Mouse (Mus musculus) T-helper 1 cell (primary cell): Measurements from ENCODE around the gene Naga.

Source experiments
- in situ Hi-C: fragments of 300-600 bp; cut with MboI, MseI; formaldehyde crosslinking; loops from one replicate; pipeline ENCODE4 v1.15.1; 2025; ENCODE audit warnings: high pct_unique_total_duplicates

Gene Naga

GRCm38 (mm10) chr15:82339150-82339549, 425 bp upstream of the Naga start:
- in situ Hi-C loops: no loop called here

DNA sequence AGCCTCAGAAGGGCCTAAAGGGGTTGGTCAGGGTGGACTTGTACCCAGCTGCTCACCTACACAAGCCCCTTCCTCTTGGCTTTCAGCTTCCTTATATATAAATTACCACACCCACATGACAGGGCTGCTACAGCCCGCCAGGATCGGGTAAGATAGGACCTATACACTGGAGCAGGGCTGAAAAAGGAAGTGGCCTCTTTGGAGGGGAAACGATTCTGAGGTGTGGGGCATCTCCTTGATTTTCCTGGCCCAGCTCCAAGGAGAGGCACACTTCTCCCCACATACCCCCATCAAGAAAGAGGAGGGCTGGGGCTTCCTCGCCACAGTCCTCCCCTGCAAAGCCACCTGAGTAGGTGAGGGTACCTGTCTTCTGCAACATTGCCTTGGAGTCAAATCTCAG, 850 bp downstream of the Naga start:
- in situ Hi-C loops: no loop called here

GRCm38 (mm10) chr15:82336629-82337028, 2.1 kb downstream of the Naga start:
- in situ Hi-C loops: no loop called here

GRCm38 (mm10) chr15:82335194-82335593, 3.5 kb downstream of the Naga start:
- in situ Hi-C loops: no loop called here

- in situ Hi-C loops: loop anchor here (10.0 kb wide), 1 partner anchor 681 kb away; no protein-coding TSS in a partner anchor
Measured at GRCm38 (mm10) chr15:82325382-82325781, 13.3 kb downstream of the Naga start.

- in situ Hi-C loops: loop anchor here (10.0 kb wide), 1 partner anchor 677 kb away; no protein-coding TSS in a partner anchor
Measured at GRCm38 (mm10) chr15:82322195-82322594, 16.5 kb downstream of the Naga start.

DNA sequence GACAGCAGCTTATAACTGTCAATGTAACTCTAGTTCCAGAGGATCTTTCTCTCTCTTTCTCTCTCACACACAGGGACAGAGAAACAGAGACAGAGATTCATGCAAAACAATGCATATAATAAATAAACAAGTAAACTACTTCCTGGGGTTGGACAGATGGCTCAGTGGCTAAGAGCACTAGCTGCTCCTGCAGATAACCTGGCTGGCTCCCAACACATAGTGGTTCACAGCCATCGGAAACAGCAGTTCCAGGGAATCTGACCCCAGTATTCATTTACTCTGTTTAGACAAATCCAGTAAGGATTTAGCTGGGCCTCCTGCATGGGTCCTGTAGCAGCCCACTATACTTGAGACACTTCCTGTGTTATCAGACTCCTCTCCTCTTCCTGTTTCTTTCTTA, 19.1 kb downstream of the Naga start:
- in situ Hi-C loops: loop anchor here (10.0 kb wide), 1 partner anchor 675 kb away; no protein-coding TSS in a partner anchor

- in situ Hi-C loops: no loop called here
Measured at GRCm38 (mm10) chr15:82317839-82318238, 20.9 kb downstream of the Naga start.

DNA sequence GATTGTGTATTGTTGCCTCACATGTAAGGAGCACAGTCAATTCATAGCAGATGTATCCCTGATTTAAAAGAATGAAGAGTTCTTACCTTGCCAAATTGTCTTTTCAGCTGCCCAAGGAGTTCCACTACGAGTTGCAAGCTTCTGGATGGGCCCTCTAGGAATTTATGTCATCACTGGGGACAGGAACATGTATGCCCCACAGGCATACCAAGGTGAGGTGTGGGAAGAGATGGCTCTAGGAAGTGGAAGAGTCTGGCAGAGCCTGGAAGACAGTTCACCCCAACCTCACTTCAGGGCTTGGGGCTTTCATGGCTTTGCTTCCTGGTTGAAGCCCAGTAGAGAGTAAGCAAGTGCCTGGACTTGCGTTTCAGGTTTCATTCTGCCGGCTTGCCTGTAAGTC, 30.3 kb downstream of the Naga start:
- in situ Hi-C loops: no loop called here

DNA sequence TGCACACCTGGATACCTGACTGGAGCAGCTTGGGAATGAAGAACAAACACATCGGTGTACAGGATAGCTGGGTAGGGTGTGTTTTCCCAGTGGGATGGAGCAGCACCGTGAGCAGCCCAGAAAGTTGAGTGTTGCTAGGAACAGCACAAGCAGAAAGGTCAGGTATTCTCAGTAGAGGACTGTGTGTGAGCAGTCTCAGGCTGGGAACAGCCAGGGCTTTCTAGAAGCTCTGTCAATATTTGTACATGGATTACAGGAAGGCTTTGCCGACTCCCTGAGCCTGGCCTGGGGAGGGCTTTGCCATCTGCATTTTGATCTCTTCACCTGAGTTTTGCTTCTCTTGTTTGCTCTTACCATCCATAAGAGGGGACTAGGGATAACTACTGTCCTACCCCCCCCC, 31.6 kb downstream of the Naga start:
- in situ Hi-C loops: no loop called here

GRCm38 (mm10) chr15:82298764-82299561, 39.8 kb downstream of the Naga start, which contains the start of gene Wbp2nl:
Wbp2nl (plus strand) TSS chr15:82298954.
- in situ Hi-C loops: no loop called here

GRCm38 (mm10) chr15:82294059-82294458, 44.7 kb downstream of the Naga start:
- in situ Hi-C loops: no loop called here

DNA sequence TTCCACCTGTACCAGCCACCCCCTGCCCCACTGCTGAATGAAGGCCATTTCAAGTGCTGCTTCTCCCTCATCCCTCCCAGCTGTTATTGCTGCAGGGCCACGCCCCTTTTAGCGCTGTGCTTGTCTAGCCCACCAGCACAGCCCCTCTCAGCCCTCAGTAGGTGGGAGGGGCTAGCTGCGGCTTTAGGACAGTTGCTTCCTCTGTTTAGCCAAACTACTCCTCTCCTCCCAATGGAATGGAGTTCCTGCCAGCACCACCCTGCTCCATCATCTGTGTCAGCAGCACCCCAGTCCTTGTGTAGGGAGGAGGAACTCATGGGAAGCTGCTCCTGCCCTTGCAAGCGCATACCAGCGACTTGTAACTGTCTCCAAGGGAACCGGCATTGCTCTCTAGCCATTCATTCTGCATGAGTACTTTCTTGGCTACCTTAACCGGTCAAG, 45.4 kb downstream of the Naga start:
- in situ Hi-C loops: no loop called here

GRCm38 (mm10) chr15:82292851-82293250, 45.9 kb downstream of the Naga start:
- in situ Hi-C loops: no loop called here

- in situ Hi-C loops: no loop called here
Measured at GRCm38 (mm10) chr15:82290252-82290651, 48.5 kb downstream of the Naga start.

DNA sequence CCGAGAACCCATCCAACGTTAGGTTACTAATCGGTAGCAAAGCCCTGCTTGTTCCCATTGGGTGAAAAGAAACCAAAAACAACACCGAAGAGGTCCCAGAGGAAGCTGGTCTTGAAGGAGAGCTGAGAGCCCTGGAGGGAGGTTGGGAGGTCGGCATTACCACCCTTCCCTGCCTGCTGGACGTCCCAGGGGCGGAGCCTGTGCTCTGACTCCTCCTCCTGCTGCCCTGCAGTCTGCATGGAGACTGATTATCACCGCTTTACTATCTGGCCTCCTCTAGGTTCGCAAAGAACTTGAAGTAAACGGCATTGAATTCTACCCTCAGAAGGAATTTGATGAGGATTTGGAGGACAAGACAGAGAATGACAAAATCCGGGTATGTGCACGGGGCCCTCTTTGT, 52.6 kb downstream of the Naga start:
- in situ Hi-C loops: no loop called here

DNA sequence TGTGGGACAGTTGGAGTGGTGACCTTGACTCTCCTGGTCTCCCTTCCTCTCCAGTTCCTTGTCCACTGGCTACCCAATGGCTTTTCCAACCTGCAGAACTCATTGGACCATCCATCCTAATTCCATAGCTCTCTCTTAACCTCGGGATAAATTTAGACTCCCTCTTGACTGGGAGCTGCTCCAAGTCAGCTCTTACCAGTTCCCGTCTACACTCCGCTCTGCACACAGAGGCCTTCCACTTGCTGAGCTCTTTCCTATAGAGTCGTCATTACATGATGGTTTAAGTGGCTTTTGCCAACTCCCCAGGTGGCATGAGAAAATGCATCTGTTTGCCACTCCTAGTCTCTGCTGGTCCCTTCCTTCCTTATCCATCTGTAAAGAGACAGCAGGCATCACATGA, 58.1 kb downstream of the Naga start:
- in situ Hi-C loops: no loop called here
